Mouse (Mus musculus): ENCODE measurements around the gene Polr2g.

- TF ChIP-seq CTCF (IDR thresholded peaks at IDR 0.05; ENCODE audit: control insufficient read depth, insufficient read depth, insufficient read length) (no peak), MAX (IDR thresholded peaks at IDR 0.05) (no peak), CEBPB (IDR thresholded peaks at IDR 0.05; ENCODE audit: low read depth) (no peak), MYOD1 (IDR thresholded peaks at IDR 0.05; ENCODE audit: control insufficient read depth, insufficient read length, low read depth) (no peak), USF1 (IDR thresholded peaks at IDR 0.05; ENCODE audit: low read depth) (no peak), FOSL1 (IDR thresholded peaks at IDR 0.05; ENCODE audit: insufficient read depth, low read length, poor library complexity, severe bottlenecking) (no peak), MYOG (IDR thresholded peaks at IDR 0.05; ENCODE audit: control insufficient read depth, extremely low read depth, insufficient read length) (no peak)
Observed at GRCm38 (mm10) chr19:8765562-8765961, 32.8 kb downstream of the Polr2g start.

Data from C2C12 (cell line).